Mouse (Mus musculus): Measurements from ENCODE around the gene Csde1.

The Csde1 gene

GRCm38 (mm10) chr3:103066927-103067326 lies 46.7 kb downstream of the Csde1 start:
- no peak for DNase-seq

- DNase-seq: no peak
These were observed 48.7 kb downstream of the Csde1 start for GRCm38 (mm10) chr3:103068971-103069370.

GRCm38 (mm10) chr3:103073771-103074170 lies 53.5 kb downstream of the Csde1 start, which contains the start of gene Ampd1:
Gene Ampd1 (plus strand): TSS chr3:103074014.
- no peak for DNase-seq

GRCm38 (mm10) chr3:103075871-103076270 lies 55.6 kb downstream of the Csde1 start:
- DNase-seq: no peak

- no peak for DNase-seq
These were observed 56.2 kb downstream of the Csde1 start for GRCm38 (mm10) chr3:103076476-103076875.

- DNase-seq: no peak
These were observed 59.1 kb downstream of the Csde1 start for GRCm38 (mm10) chr3:103079301-103079700.

GRCm38 (mm10) chr3:103081051-103081450 lies 60.8 kb downstream of the Csde1 start:
- DNase-seq: no peak

- DNase-seq: no peak
These were observed 61.7 kb downstream of the Csde1 start for GRCm38 (mm10) chr3:103081861-103082453.

- no peak for DNase-seq
These were observed 62.5 kb downstream of the Csde1 start for GRCm38 (mm10) chr3:103082761-103083160.

- DNase-seq: no peak
These were observed 65.8 kb downstream of the Csde1 start for GRCm38 (mm10) chr3:103085986-103086385.

- no peak for DNase-seq
These were observed 71.5 kb downstream of the Csde1 start for GRCm38 (mm10) chr3:103091753-103092152.

- no peak for DNase-seq
These were observed 78.4 kb downstream of the Csde1 start for GRCm38 (mm10) chr3:103098662-103099061.

- DNase-seq: no peak
These were observed 79.4 kb downstream of the Csde1 start for GRCm38 (mm10) chr3:103099667-103100066.

- DNase-seq: no peak
These were observed 80.5 kb downstream of the Csde1 start for GRCm38 (mm10) chr3:103100735-103101134.

- DNase-seq: no peak
These were observed 81.0 kb downstream of the Csde1 start for GRCm38 (mm10) chr3:103101194-103101593.

GRCm38 (mm10) chr3:103101909-103102308 lies 81.7 kb downstream of the Csde1 start:
- no peak for DNase-seq

GRCm38 (mm10) chr3:103102454-103103390 lies 82.5 kb downstream of the Csde1 start, which contains the start of gene Dennd2c:
Gene Dennd2c (plus strand): TSS chr3:103102604.
- DNase-seq: peak; percentile 19

Data from cerebellum, adult 8-10 months (tissue).